Mouse (Mus musculus) right cerebral cortex, adult 18-20 months (tissue): ENCODE results near the gene Atp1a4.

Experiments
- DNase-seq: peaks from one replicate; pipeline ENCODE4 v3.0.0; 2022; ENCODE audit warnings: mixed read lengths

The Atp1a4 gene

DNA sequence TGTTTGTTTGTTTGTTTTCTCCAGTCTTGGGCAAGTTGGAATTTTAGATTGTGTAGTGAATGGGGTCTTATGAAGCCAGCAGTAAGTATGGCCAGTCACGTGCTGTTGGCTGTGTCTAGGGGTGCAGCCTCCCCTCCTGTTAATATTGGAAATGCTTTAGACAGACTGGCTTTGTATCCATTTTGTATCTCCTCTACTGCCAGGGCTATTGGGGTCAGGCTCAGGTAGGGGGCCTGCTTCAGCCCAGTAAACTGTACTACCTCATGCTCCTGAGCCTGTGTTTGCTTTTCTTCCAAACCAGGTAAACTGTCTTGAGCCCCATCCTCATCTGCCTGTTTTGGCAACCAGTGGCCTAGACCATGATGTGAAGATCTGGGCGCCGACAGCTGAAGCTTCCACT, 66.0 kb downstream of the Atp1a4 start:
- no peak for DNase-seq

DNA sequence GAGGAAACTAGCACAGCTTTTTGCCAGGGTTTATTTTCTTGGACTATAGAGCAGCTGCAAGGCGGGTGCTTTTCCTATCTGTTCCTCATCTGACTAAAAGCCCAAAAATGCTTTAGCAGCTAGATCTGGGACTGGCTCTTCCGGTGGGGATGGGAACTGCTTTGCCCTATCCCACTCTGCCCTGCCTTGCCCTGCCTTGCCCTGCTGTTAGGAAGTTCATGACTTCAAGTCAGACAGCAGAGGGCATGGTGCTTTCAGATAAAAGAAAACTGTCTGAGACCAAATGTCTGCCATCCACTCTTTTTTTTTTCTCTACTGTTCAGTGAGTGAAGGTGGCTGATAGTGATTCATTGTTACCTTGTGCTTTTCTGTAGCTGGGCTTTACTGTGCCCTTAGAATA, 66.6 kb downstream of the Atp1a4 start:
- DNase-seq, result no peak

DNA sequence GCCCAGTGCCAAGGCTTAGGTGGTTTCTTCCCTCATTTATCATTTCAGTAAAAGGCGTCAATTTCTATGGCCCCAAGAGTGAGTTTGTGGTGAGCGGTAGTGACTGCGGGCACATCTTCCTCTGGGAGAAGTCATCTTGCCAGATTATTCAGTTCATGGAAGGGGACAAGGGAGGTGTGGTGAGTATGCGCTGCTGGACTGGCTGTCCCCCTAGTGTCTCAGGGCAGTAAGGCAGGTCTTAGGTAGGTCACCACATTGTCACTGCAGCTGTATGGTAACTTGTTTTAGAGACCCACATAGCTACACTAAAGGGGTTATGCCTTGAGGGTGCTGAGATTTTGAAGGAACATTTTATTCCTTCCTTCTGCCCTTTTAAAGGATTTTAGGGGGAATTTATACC, 69.3 kb downstream of the Atp1a4 start:
- DNase-seq, result no peak

DNA sequence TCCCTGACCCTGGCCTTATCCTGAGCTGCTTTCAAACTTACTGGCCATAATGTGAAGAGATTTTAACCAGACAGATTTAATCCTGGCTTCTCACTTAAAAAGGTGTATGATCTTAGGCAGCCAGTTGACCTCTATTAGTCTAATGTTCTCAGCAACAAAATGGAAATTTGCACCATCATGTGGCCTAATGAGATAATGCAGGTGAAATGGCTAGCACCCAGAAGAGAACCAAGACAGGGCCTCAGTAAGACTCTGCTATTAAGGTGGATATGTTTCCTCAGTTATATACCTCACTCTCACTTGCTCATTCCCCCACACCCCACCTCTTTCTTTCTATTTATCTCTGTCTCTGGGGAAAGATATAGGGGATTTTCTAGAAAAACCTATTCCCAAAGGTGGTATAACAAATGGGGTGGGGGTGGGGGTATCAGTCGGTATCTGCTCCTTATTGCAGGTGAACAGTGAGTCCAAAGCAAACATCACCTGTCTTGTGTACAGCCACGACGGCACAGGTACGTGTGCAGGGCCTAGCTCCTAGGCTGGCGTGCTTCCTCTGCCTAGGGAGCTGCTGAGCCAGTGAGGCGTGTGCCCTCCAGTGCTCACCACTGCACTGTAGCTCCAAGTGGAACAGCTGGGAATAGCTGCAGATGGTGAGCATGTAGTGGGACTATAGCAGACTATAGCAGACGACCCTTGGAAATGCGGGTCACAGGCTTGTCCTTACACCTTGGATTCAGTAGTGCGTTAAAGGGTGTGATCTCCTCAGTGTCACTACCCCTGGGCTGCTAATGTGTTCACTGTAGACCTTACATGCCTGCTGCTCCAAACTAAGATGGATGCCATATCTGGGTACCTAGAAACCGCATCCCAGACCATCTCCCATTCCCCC, 71.6 kb downstream of the Atp1a4 start:
- no peak for DNase-seq

DNA sequence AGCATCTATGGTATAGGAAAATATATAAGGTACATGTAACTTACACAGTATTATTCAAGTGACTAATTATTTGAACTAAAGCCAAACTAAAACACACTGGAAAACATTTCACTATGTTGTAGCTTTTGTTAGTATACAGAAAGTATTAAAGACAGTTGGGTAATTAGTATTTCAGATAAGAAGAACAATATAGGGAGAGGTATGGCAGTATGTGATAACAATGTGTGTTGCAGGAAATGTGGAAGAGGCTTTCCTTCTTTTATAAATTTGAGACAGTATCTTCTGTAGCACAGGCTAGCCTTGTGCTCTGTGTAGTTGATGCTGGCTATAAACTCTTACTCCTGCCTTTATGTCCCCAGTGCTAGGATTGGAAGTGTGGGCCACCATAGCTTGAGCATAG, 74.3 kb downstream of the Atp1a4 start:
- DNase-seq, result no peak

DNA sequence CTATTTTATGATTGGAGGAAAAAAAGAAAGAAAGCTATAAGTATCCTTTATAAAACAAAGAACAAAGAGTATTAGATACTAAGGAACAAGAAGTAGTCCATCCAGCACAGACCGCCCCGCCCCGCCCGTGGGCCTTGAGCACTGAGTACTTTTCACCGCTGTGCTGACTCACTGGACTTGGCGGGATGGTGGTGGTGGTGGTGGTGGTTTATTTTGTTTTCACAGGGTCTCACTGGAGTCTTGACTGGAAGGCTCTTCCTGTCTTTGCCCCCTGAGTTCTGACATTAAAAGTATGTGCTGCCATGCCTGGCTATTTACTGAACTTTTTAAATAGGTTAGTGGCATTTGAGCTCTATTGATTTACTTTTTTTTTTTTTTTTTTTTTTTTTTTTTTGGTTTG, 75.2 kb downstream of the Atp1a4 start:
- no peak for DNase-seq

DNA sequence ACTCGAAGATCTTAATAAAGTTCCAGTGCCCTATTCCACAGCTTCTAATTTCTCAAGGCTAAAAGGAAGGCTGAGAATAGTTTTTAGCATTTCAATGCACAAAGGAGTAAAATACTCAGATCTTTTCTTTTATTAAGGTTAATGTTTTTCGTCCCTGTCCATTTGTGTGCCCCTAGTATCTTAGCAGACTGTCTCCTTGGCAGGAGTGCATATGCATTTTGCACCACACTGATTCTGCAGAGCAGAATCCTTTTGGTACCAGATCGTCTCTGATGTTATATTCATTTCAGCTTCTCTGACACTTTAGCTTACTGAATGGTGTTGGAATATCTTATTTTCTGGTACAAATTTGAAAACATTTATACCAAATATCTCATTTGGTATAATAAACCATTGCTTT, 76.4 kb downstream of the Atp1a4 start:
- no peak for DNase-seq

DNA sequence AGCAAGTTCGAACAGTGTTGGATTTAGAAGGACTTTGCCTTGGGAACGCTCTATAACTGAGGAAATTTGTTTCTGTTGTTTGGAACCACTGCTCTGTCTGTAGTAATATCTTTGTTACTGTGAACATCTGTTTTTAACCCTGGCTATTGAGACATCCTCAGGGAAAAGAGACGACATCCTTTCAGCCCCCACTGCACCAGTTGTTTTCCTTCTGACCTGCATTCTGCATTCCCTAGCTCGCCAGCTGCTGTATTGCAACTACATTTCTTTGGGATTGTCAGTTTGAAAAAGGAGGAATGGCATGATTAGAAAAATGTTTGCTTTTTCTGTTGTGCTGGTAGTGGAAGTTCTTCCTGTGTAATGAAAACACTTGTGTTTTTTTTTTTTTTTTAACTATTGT, 77.3 kb downstream of the Atp1a4 start:
- DNase-seq, result no peak

DNA sequence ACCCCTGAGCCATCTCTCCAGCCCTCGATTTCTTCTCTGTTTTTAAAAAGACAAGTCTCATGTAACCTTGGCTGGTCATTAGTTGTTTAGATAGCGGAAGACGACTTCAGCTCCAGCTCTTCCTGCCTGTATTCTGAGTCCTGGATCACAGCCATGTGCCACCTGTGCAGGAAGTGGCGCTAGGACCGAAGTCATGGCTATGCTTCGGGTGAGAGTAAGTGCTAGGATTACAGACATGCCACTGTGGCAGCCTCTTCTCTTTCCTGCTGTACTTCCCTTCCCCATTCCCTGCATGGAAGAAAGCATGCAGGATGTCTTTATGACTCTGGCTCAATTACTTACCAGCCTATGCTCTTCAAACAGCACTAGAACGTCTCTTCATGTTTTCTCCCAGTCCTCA, 79.1 kb downstream of the Atp1a4 start:
- DNase-seq, result no peak

DNA sequence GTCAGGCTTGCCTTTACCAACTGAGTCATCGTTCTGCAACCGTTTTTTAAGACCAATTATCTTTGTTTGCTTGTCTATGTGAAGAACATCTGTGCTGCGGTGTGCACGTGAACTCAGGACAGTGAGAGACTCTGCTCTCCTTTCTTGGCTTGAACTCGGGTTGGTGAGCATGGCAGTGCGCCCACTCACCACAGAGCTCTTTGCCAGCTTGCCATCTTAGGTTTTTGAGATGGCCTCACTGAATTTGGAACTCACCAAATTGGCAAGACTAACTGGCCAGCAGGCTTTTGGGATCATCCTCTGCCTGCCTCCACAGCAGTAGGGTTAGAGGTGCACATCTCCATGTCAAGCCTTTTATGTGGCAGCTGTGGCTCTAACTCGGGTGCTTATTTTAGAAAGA, 80.4 kb downstream of the Atp1a4 start:
- DNase-seq, result no peak
